Mouse (Mus musculus) CH12.LX (cell line): ENCODE data around the gene Cacnb3. TPM values are rescaled to one million over a fixed set of nuclear protein-coding genes. Genes with fewer than 3 reads are reported as not detected.
A peak's percentile ranks its signal among the peaks of the same experiment; 100 is the strongest.

Source experiments
- DNase-seq: peaks from one replicate; pipeline ENCODE4 v3.0.0-alpha.2; 2013; ENCODE audit errors: extremely low read depth
- H3K27ac ChIP-seq: 2 replicates; pipeline ENCODE4 v1.5.1; 2012; ENCODE audit warnings: low read depth, mild to moderate bottlenecking, control low read depth, moderate library complexity; ENCODE audit not compliant: insufficient read depth
- H3K27me3 ChIP-seq: replicated peaks from 2 replicates; pipeline ENCODE3; 2012; ENCODE audit warnings: inconsistent platforms
- H3K36me3 ChIP-seq, 2 experiments: replicated peaks in 1 of 2; 2 replicates each; pipeline versions ENCODE3 to v1.6.1; 2012; ENCODE audit warnings: inconsistent platforms in 1 of 2, low read length in 1 of 2, mild to moderate bottlenecking in 1 of 2, mixed read lengths in 1 of 2, moderate library complexity in 1 of 2; ENCODE audit not compliant: control insufficient read depth in 1 of 2, insufficient read depth in 1 of 2
- H3K4me1 ChIP-seq, 2 experiments: 2 replicates each; pipeline ENCODE4 v1.6.1; 2012; ENCODE audit warnings: inconsistent platforms in 1 of 2, moderate library complexity in 1 of 2; ENCODE audit not compliant: insufficient read depth in 2 of 2, control insufficient read depth in 1 of 2
- H3K4me2 ChIP-seq: 2 replicates; pipeline ENCODE4 v1.6.1; 2012; ENCODE audit warnings: low read depth, mild to moderate bottlenecking, control low read depth; ENCODE audit not compliant: poor library complexity, insufficient read depth, severe bottlenecking
- H3K4me3 ChIP-seq, 3 experiments: fragments of 150-350 bp in 1 of 3; sonication (generic) in 1 of 3; replicated peaks in 1 of 3; 2 replicates each; pipeline versions ENCODE3 to v1.5.1; 2011 to 2012; ENCODE audit warnings: low read depth in 2 of 3, low read length in 2 of 3, mild to moderate bottlenecking in 2 of 3, moderate library complexity in 2 of 3, control low read depth in 1 of 3, improper control_type of control experiment in 1 of 3, inconsistent platforms in 1 of 3, mixed read lengths in 1 of 3; ENCODE audit not compliant: poor library complexity in 1 of 3
- H3K79me2 ChIP-seq: replicated peaks from 2 replicates; pipeline ENCODE4 v1.6.1; 2012; ENCODE audit warnings: mild to moderate bottlenecking, moderate library complexity; ENCODE audit not compliant: control insufficient read depth, poor library complexity, insufficient read depth, severe bottlenecking; ENCODE audit errors: extremely low read depth
- H3K9ac ChIP-seq: 2 replicates; pipeline ENCODE4 v1.6.1; 2012; ENCODE audit warnings: low read depth, mild to moderate bottlenecking, control low read depth, moderate library complexity; ENCODE audit not compliant: insufficient read depth
- H3K9me3 ChIP-seq: replicated peaks from 2 replicates; pipeline ENCODE3; 2012; ENCODE audit warnings: low read length, inconsistent platforms, mixed read lengths
- BHLHE40 ChIP-seq: IDR thresholded peaks from 2 replicates; pipeline ENCODE4 v1.6.1; 2011; ENCODE audit warnings: mild to moderate bottlenecking, low read depth, low read length, improper control_type of control experiment
- CHD2 ChIP-seq: IDR thresholded peaks from 2 replicates; pipeline ENCODE4 v1.6.1; 2011; ENCODE audit warnings: low read length, improper control_type of control experiment
- CTCF ChIP-seq, 2 experiments: IDR thresholded peaks in 1 of 2; conservative IDR thresholded peaks in 1 of 2; 2 replicates each; pipeline ENCODE4 v1.5.1; 2011 to 2012; ENCODE audit warnings: low read depth in 2 of 2, low read length in 2 of 2, improper control_type of control experiment in 1 of 2, inconsistent platforms in 1 of 2, mild to moderate bottlenecking in 1 of 2, moderate library complexity in 1 of 2
- ELF1 ChIP-seq: IDR thresholded peaks from 2 replicates; pipeline ENCODE4 v1.6.1; 2014; ENCODE audit warnings: low read depth, mild to moderate bottlenecking, inconsistent platforms, low read length, improper control_type of control experiment
- IRF4 ChIP-seq: IDR thresholded peaks from 2 replicates; pipeline ENCODE4 v1.6.1; 2014; ENCODE audit warnings: low read depth, mild to moderate bottlenecking, inconsistent platforms, low read length, improper control_type of control experiment
- KAT2A ChIP-seq: IDR thresholded peaks from 2 replicates; pipeline ENCODE4 v1.6.1; 2012; ENCODE audit warnings: low read length, improper control_type of control experiment, inconsistent platforms; ENCODE audit not compliant: insufficient replicate concordance
- MAFK ChIP-seq: IDR thresholded peaks from 2 replicates; pipeline ENCODE4 v1.6.1; 2011; ENCODE audit warnings: low read length, improper control_type of control experiment; ENCODE audit not compliant: insufficient replicate concordance
- MEF2A ChIP-seq: IDR thresholded peaks from 2 replicates; pipeline ENCODE4 v1.6.1; 2014; ENCODE audit warnings: low read depth, mild to moderate bottlenecking, inconsistent platforms, low read length, improper control_type of control experiment, borderline replicate concordance
- POLR2A ChIP-seq: IDR thresholded peaks from 2 replicates; pipeline ENCODE4 v1.6.1; 2011; ENCODE audit warnings: low read depth, mild to moderate bottlenecking, improper control_type of control experiment, low read length
- RAD21 ChIP-seq: IDR thresholded peaks from 2 replicates; pipeline ENCODE4 v1.6.1; 2011; ENCODE audit warnings: low read depth, mild to moderate bottlenecking, low read length, improper control_type of control experiment, moderate library complexity
- TBP ChIP-seq: conservative IDR thresholded peaks from 2 replicates; pipeline ENCODE4 v1.6.1; 2011; ENCODE audit warnings: low read depth, low read length, improper control_type of control experiment
- ZKSCAN1 ChIP-seq: IDR thresholded peaks from 2 replicates; pipeline ENCODE4 v1.6.1; 2012; ENCODE audit warnings: low read depth, inconsistent platforms, low read length, improper control_type of control experiment, borderline replicate concordance
- ZNF384 ChIP-seq: IDR thresholded peaks from 2 replicates; pipeline ENCODE4 v1.6.1; 2012; ENCODE audit warnings: low read depth, low read length, improper control_type of control experiment, inconsistent platforms
- dilution Hi-C: fragments of 300-500 bp; cut with MboI; formaldehyde crosslinking; loops from 2 replicates; pipeline ENCODE4 v1.14.3; 2020; ENCODE audit warnings: low sequenced_read_pairs; ENCODE audit not compliant: extremely low pct_unique_long_range_greater_than_20kb, extremely low pct_ligation_motif_present
- in situ Hi-C: fragments of 300-500 bp; cut with MboI; formaldehyde crosslinking; loops from 3 replicates; pipeline ENCODE4 v1.14.3; 2019; ENCODE audit warnings: low sequenced_read_pairs, low pct_ligation_motif_present, low pct_unique_long_range_greater_than_20kb, mixed read lengths
- polyA plus RNA-seq: library from polyadenylated mRNA; unstranded; fragments of >175 nt; gene quantifications from 2 replicates; pipeline ENCODE4 v1.2.1, GENCODE M21; 2012; ENCODE audit warnings: low read depth; ENCODE audit not compliant: insufficient read length
- total RNA-seq, 2 experiments: library from RNA; depleted of rRNA; stranded (reverse); fragments of 300-350 nt in 1 of 2; fragments of >200 nt in 1 of 2; gene quantifications; 2 replicates each; pipeline ENCODE4 v1.2.3; 2012 to 2014

The Cacnb3 gene
- total and polyA plus RNA-seq, 3 experiments = 2.5 to 7.0 (median 4.3) TPM

DNA sequence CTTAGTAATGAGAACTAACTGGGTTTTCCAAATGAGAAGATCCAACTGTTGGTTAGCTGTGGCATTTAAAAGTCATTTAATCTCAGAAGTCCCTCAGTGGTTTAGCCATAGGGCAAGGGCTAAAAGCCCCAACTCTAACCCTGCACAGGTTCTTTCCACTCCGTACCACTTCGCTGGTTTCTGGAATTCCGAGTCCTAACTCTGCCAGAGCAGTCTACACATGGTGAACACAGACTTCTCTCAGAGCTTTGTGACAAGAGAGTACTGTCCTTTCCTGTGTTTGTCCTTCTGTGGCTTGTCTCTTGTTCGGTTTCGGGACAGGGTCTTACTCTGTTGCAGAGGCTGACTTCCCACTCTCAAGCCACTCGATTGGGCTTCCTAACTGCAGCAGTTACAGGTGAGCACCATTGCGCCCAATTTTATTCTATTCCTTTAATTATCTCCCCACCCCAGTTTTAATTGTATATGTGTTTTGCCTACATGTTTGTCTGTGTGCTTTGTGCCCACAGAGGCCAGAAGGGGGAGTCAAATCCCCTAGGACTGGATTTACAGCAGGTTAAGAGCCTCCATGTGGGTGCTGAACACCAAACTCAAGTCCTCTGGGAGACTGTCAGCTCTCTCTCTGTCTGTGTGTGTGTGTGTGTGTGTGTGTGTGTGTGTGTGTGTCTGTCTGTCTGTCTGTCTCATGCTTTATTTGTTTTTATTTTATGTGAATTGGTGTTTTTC lies 4.0 kb upstream of the Cacnb3 start:
- DNase-seq = no peak
- Histone ChIP-seq H3K36me3 (no peaks in the 10 kb centered on the region), H3K4me1 (peaks cover 6 to 12% of the 10 kb centered on the region in 2 experiments), H3K9me3 (peaks cover 9% of the 10 kb centered on the region), H3K4me2 (no peak overlapping the region), H3K27me3 (peaks cover 92% of the 10 kb centered on the region), H3K4me3 (no peak overlapping the region), H3K79me2 (no peaks in the 10 kb centered on the region; the same call in 1 of the 2 replicates), H3K27ac (no peak overlapping the region), H3K9ac (no peak overlapping the region)
- in situ Hi-C loops (no loop called here), dilution Hi-C loops (no loop called here)
- no peak for TF ChIP-seq MEF2A
- TF ChIP-seq ELF1 = no peak
- peak in 1 of 2 experiments; percentile 20; a peak in 2 of 4 replicates for TF ChIP-seq CTCF (conservative IDR thresholded peaks at IDR 0.05 in 1 of 2, IDR thresholded peaks at IDR 0.05 in 1 of 2; ENCODE audit: low read depth in 2 of 2, low read length in 2 of 2)

DNA sequence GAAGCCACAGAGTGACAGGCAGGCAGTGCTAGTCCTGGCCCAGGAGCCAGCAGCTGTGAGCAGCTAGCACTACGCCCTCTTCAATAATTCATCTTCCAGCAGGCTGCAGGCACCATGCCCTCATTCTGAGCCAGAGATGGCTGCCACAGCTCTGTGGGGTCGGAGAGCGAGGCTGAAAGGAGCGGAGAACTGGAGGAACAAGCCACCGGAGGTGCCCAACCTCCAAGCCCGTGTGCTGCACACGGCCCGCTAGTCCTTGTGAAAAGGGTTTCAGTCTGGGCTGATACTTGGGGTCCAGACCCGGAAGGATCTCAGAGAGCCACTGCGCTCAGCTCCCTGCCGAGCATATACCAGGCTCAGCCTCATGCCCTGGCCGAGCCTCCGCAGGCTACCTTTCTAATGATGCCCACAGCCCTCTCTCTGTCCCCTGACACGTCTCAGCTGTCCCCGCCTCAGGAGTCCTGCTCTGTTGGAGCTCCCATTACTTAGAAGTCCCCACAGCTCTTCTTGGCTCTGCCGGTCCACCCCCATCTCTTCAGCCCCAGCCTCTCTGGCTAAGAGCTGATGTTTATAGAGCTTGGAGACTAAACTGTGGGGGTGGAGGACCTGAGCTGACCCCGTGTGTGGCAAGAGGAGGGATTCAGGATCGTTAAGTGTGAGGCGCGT lies 1.9 kb upstream of the Cacnb3 start:
- H3K4me3 ChIP-seq = no peak overlapping the region
- no peaks in the 10 kb centered on the region; the same call in 1 of the 2 replicates for H3K79me2 ChIP-seq
- DNase-seq = no peak
- peaks cover 12 to 33% of the 10 kb centered on the region in 2 experiments for H3K4me1 ChIP-seq
- no peaks in the 10 kb centered on the region for H3K36me3 ChIP-seq
- no peak overlapping the region for H3K9ac ChIP-seq
- in situ Hi-C loops = no loop called here
- peaks cover 95% of the 10 kb centered on the region for H3K27me3 ChIP-seq
- TF ChIP-seq MAFK (no peak), ELF1 (no peak), IRF4 (no peak), KAT2A (no peak), ZNF384 (no peak), RAD21 (no peak), TBP (no peak), POLR2A (no peak), BHLHE40 (no peak)
- TF ChIP-seq, all 38 proteins: peak for 0
- Histone ChIP-seq H3K4me2 (no peak overlapping the region), H3K27ac (no peak overlapping the region), H3K9me3 (peaks cover 9% of the 10 kb centered on the region)
- dilution Hi-C loops = no loop called here

DNA sequence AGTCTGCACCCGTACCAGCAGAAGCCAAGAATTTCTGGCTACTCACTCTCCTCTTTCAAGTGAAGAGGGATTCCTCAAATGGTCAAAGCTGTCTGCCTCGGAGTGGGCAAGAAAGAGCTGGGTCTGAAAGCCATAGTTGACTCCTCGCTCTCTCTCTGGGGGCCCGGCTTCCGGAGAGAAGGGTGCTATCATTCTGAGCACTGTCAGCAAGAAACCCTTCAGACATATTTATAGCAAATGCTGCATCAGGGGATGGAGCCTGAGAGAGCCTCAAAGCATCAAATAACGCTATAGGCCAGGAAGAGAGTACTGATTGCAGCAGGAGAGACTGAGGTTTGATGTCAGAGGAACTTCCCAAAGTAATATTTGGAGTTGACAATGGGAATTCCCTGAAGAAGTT lies 1.2 kb upstream of the Cacnb3 start:
- Histone ChIP-seq H3K4me1 (peaks cover 12 to 41% of the 10 kb centered on the region in 2 experiments), H3K4me2 (no peak overlapping the region), H3K9ac (no peak overlapping the region), H3K4me3 (no peak overlapping the region), H3K27me3 (peaks cover 96% of the 10 kb centered on the region), H3K9me3 (peaks cover 6% of the 10 kb centered on the region), H3K79me2 (no peaks in the 10 kb centered on the region; the same call in 1 of the 2 replicates), H3K27ac (no peak overlapping the region), H3K36me3 (no peaks in the 10 kb centered on the region)
- no peak for DNase-seq
- in situ Hi-C loops = no loop called here
- TF ChIP-seq ZKSCAN1 (no peak), CHD2 (no peak)
- dilution Hi-C loops = no loop called here
